Mouse (Mus musculus) embryonic facial prominence, embryonic 12.5 days (tissue): ENCODE results near the gene Pmm2. TPM values are rescaled to one million over a fixed set of nuclear protein-coding genes. Genes with fewer than 3 reads are reported as not detected.

Experiments
- microRNA-seq: library from miRNA; unstranded; fragments of <30 nt; microRNA quantifications from one replicate; pipeline ENCODE4, GENCODE M21; 2017
- polyA plus RNA-seq: library from polyadenylated mRNA; unstranded; fragments of >200 nt; fragmentation: Nextera tagmentation; extraction: Ambion mirVana; gene quantifications from 2 replicates; pipeline ENCODE4 v1.2.1, GENCODE M21; 2016

Pmm2 gene
- polyA plus RNA-seq, 1 experiment from 2014 or later, result 51.1 TPM

Small RNA genes lying within 50 kb of the gene (microRNA-seq; reads per million reads assigned to microRNA genes)
- not detected for gene Gm22137

Other genes with a start within 250 kb of the Pmm2 start
- gene Tmem114, start 212.5 kb upstream of the Pmm2 start, polyA plus RNA-seq, result 0.15 and 0.26 TPM in 2 replicates
- gene Mettl22, start 166.9 kb upstream of the Pmm2 start, polyA plus RNA-seq, result 16.2 and 21.4 TPM in 2 replicates
- gene Abat, start 124.2 kb upstream of the Pmm2 start, polyA plus RNA-seq, result 35.8 and 37.6 TPM in 2 replicates
- 23.9 and 24.2 TPM in 2 replicates for gene Tmem186, start within 50 bp of the Pmm2 start, polyA plus RNA-seq
- 117 and 120 TPM in 2 replicates for gene Carhsp1, start 34.5 kb downstream of the Pmm2 start, polyA plus RNA-seq
- gene Gm5767, start 43.1 kb downstream of the Pmm2 start, polyA plus RNA-seq, result not detected in 2 replicates
- gene Usp7, start 154.6 kb downstream of the Pmm2 start, polyA plus RNA-seq, result 29.5 and 35.1 TPM in 2 replicates
- 32.2 and 32.3 TPM in 2 replicates for gene 1810013L24Rik, start 192.4 kb downstream of the Pmm2 start, polyA plus RNA-seq